Mouse (Mus musculus): ENCODE results near the gene Gm10972. TPM values are rescaled to one million over a fixed set of nuclear protein-coding genes. Genes with fewer than 3 reads are reported as not detected.
"Not testable (repeated sequence)": the region's sequence is repeated elsewhere in the genome, so short reads cannot be mapped to it uniquely, and the experiment has no call there.

Gm10972 gene
- polyA plus RNA-seq, 1 experiment: not detected

- Histone ChIP-seq H3K4me3 (ENCODE audit: control insufficient read depth, low read depth, low read length) (no peak overlapping the region), H3K27me3 (ENCODE audit: control insufficient read depth, insufficient read depth, low read length) (no peaks in the 10 kb centered on the region), H3K4me1 (ENCODE audit: control insufficient read depth, insufficient read depth, low read length) (no peaks in the 10 kb centered on the region), H3K27ac (ENCODE audit: control insufficient read depth, insufficient read depth, low read depth, low read length) (no peak overlapping the region), H3K36me3 (ENCODE audit: control insufficient read depth, insufficient read depth, low read length) (no peaks in the 10 kb centered on the region)
- no peak for TF ChIP-seq POLR2A (IDR thresholded peaks at IDR 0.05; ENCODE audit: control insufficient read depth, low read depth, low read length)
- TF ChIP-seq CTCF (IDR thresholded peaks at IDR 0.05; ENCODE audit: control insufficient read depth, insufficient read depth, insufficient replicate concordance, low read depth, low read length): no peak
Observed at GRCm38 (mm10) chr3:94628712-94629111, 14.2 kb upstream of the Gm10972 start.

GRCm38 (mm10) chr3:94629876-94630275 is 13.0 kb upstream of the Gm10972 start:
- no peaks in the 10 kb centered on the region for H3K36me3 ChIP-seq (ENCODE audit: control insufficient read depth, insufficient read depth, low read length)
- no peak overlapping the region for H3K4me3 ChIP-seq (ENCODE audit: control insufficient read depth, low read depth, low read length)

GRCm38 (mm10) chr3:94648755-94649590 is 6.1 kb downstream of the Gm10972 start:
- Histone ChIP-seq H3K4me1 (ENCODE audit: control insufficient read depth, insufficient read depth, low read length) (no peaks in the 10 kb centered on the region), H3K27me3 (ENCODE audit: control insufficient read depth, insufficient read depth, low read length) (no peaks in the 10 kb centered on the region), H3K4me3 (ENCODE audit: control insufficient read depth, low read depth, low read length) (no peak overlapping the region), H3K36me3 (ENCODE audit: control insufficient read depth, insufficient read depth, low read length) (no peaks in the 10 kb centered on the region), H3K27ac (ENCODE audit: control insufficient read depth, insufficient read depth, low read depth, low read length) (no peak overlapping the region)
- TF ChIP-seq CTCF (IDR thresholded peaks at IDR 0.05; ENCODE audit: control insufficient read depth, insufficient read depth, insufficient replicate concordance, low read depth, low read length) (no peak), POLR2A (IDR thresholded peaks at IDR 0.05; ENCODE audit: control insufficient read depth, low read depth, low read length) (no peak)

More at GRCm38 (mm10) chr3:94629876-94630275, 13.0 kb upstream of the Gm10972 start:
- TF ChIP-seq POLR2A (IDR thresholded peaks at IDR 0.05; ENCODE audit: control insufficient read depth, low read depth, low read length): no peak
- TF ChIP-seq CTCF (IDR thresholded peaks at IDR 0.05; ENCODE audit: control insufficient read depth, insufficient read depth, insufficient replicate concordance, low read depth, low read length): no peak
- H3K27me3 ChIP-seq (ENCODE audit: control insufficient read depth, insufficient read depth, low read length): no peaks in the 10 kb centered on the region
- H3K27ac ChIP-seq (ENCODE audit: control insufficient read depth, insufficient read depth, low read depth, low read length): no peak overlapping the region
- H3K4me1 ChIP-seq (ENCODE audit: control insufficient read depth, insufficient read depth, low read length): no peaks in the 10 kb centered on the region

- H3K4me3 ChIP-seq (ENCODE audit: control insufficient read depth, low read depth, low read length): no peak overlapping the region
- H3K27me3 ChIP-seq (ENCODE audit: control insufficient read depth, insufficient read depth, low read length): no peaks in the 10 kb centered on the region
- H3K4me1 ChIP-seq (ENCODE audit: control insufficient read depth, insufficient read depth, low read length): no peaks in the 10 kb centered on the region
- no peak for TF ChIP-seq POLR2A (IDR thresholded peaks at IDR 0.05; ENCODE audit: control insufficient read depth, low read depth, low read length)
- no peak for TF ChIP-seq CTCF (IDR thresholded peaks at IDR 0.05; ENCODE audit: control insufficient read depth, insufficient read depth, insufficient replicate concordance, low read depth, low read length)
- no peaks in the 10 kb centered on the region for H3K36me3 ChIP-seq (ENCODE audit: control insufficient read depth, insufficient read depth, low read length)
- no peak overlapping the region for H3K27ac ChIP-seq (ENCODE audit: control insufficient read depth, insufficient read depth, low read depth, low read length)
Observed at GRCm38 (mm10) chr3:94650409-94650808, 7.5 kb downstream of the Gm10972 start.

GRCm38 (mm10) chr3:94653967-94654366 is 11.1 kb downstream of the Gm10972 start:
- H3K27ac ChIP-seq (ENCODE audit: control insufficient read depth, insufficient read depth, low read depth, low read length); H3K27me3 ChIP-seq (ENCODE audit: control insufficient read depth, insufficient read depth, low read length); H3K36me3 ChIP-seq (ENCODE audit: control insufficient read depth, insufficient read depth, low read length); H3K4me1 ChIP-seq (ENCODE audit: control insufficient read depth, insufficient read depth, low read length); H3K4me3 ChIP-seq (ENCODE audit: control insufficient read depth, low read depth, low read length): not testable (repeated sequence)

- H3K27ac ChIP-seq (ENCODE audit: control insufficient read depth, insufficient read depth, low read depth, low read length): peak overlapping the region; percentile 57; the same call in 1 of the 2 replicates
- H3K27me3 ChIP-seq (ENCODE audit: control insufficient read depth, insufficient read depth, low read length); H3K36me3 ChIP-seq (ENCODE audit: control insufficient read depth, insufficient read depth, low read length); H3K4me1 ChIP-seq (ENCODE audit: control insufficient read depth, insufficient read depth, low read length): not testable (repeated sequence)
- peak overlapping the region; percentile 88 for H3K4me3 ChIP-seq (ENCODE audit: control insufficient read depth, low read depth, low read length)
- 0 out of 2 replicates have a peak, but pooled peaks have one; percentile 33 for TF ChIP-seq POLR2A (IDR thresholded peaks at IDR 0.05; ENCODE audit: control insufficient read depth, low read depth, low read length)
Observed at GRCm38 (mm10) chr3:94657852-94658739, 15.2 kb downstream of the Gm10972 start.

GRCm38 (mm10) chr3:94658740-94659095 is 15.8 kb downstream of the Gm10972 start, which contains the start of gene Tuft1:
TSS of gene Tuft1 (minus strand) at chr3:94658872.
- Histone ChIP-seq H3K27ac (ENCODE audit: control insufficient read depth, insufficient read depth, low read depth, low read length) (peak within 1 kb of the TSS; percentile 57; the same call in 1 of the 2 replicates), H3K4me3 (ENCODE audit: control insufficient read depth, low read depth, low read length) (peak within 1 kb of the TSS; percentile 88)
- H3K27me3 ChIP-seq (ENCODE audit: control insufficient read depth, insufficient read depth, low read length); H3K36me3 ChIP-seq (ENCODE audit: control insufficient read depth, insufficient read depth, low read length); H3K4me1 ChIP-seq (ENCODE audit: control insufficient read depth, insufficient read depth, low read length): not testable (repeated sequence)

GRCm38 (mm10) chr3:94659142-94659748 is 16.3 kb downstream of the Gm10972 start:
- H3K4me3 ChIP-seq (ENCODE audit: control insufficient read depth, low read depth, low read length); H3K4me1 ChIP-seq (ENCODE audit: control insufficient read depth, insufficient read depth, low read length); H3K27me3 ChIP-seq (ENCODE audit: control insufficient read depth, insufficient read depth, low read length); H3K27ac ChIP-seq (ENCODE audit: control insufficient read depth, insufficient read depth, low read depth, low read length); H3K36me3 ChIP-seq (ENCODE audit: control insufficient read depth, insufficient read depth, low read length): not testable (repeated sequence)

- H3K27me3 ChIP-seq (ENCODE audit: control insufficient read depth, insufficient read depth, low read length); H3K4me1 ChIP-seq (ENCODE audit: control insufficient read depth, insufficient read depth, low read length); H3K4me3 ChIP-seq (ENCODE audit: control insufficient read depth, low read depth, low read length); H3K36me3 ChIP-seq (ENCODE audit: control insufficient read depth, insufficient read depth, low read length); H3K27ac ChIP-seq (ENCODE audit: control insufficient read depth, insufficient read depth, low read depth, low read length): not testable (repeated sequence)
Observed at GRCm38 (mm10) chr3:94660841-94661240, 17.9 kb downstream of the Gm10972 start.

GRCm38 (mm10) chr3:94665060-94665802 is 22.3 kb downstream of the Gm10972 start:
- not testable (repeated sequence) for H3K36me3 ChIP-seq (ENCODE audit: control insufficient read depth, insufficient read depth, low read length); H3K4me3 ChIP-seq (ENCODE audit: control insufficient read depth, low read depth, low read length); H3K4me1 ChIP-seq (ENCODE audit: control insufficient read depth, insufficient read depth, low read length); H3K27ac ChIP-seq (ENCODE audit: control insufficient read depth, insufficient read depth, low read depth, low read length); H3K27me3 ChIP-seq (ENCODE audit: control insufficient read depth, insufficient read depth, low read length)
